Mouse (Mus musculus) mature B cell (primary cell): ENCODE results near the gene Rassf3.

Experiments used
- in situ Hi-C: fragments of 300-500 bp; cut with MboI; formaldehyde crosslinking; loops from 2 replicates; pipeline ENCODE4 v1.14.3; 2019

Gene Rassf3

DNA sequence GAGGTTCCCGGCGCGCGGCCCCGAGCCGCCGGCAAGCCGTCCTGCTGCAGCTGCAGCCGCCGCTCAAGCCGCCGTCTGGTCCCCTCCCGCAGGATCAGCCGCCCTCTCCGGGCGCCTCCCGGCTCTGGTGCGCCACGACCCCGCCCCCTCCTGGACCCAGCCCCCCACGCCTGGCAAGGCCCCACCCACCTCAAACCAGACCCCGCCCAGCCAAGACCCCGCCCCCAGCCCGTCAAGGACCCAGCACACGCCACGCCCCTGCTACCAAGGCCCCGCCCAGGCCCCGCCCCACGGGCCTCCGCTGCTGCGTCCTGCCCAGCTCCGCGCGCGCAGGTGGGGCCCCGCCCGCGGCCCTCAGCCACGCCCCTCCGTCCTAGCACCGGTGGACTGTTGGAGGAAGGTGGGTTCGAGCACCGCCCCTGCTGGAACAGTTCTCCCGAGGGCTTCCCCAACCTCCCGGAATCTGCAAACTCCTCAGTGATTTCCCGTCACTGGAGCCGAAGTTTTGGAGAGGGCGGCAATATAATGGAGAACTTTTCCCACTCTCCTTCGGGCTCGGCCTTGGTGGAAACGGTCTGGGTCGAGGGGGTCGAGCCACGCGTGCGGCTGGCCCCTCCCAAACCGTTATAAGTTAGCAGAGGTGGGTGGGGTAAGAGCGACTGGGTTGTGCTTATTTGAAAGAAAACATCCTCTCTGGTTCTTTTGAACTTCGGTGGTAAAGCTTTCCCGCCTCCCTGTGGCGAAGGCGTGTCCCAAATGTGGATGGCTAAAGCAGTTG lies at the start of gene Rassf3:
TSS of gene Rassf3 (minus strand) at position 158 of the 778 bp plus-strand sequence.
- in situ Hi-C loops, result no loop called here

DNA sequence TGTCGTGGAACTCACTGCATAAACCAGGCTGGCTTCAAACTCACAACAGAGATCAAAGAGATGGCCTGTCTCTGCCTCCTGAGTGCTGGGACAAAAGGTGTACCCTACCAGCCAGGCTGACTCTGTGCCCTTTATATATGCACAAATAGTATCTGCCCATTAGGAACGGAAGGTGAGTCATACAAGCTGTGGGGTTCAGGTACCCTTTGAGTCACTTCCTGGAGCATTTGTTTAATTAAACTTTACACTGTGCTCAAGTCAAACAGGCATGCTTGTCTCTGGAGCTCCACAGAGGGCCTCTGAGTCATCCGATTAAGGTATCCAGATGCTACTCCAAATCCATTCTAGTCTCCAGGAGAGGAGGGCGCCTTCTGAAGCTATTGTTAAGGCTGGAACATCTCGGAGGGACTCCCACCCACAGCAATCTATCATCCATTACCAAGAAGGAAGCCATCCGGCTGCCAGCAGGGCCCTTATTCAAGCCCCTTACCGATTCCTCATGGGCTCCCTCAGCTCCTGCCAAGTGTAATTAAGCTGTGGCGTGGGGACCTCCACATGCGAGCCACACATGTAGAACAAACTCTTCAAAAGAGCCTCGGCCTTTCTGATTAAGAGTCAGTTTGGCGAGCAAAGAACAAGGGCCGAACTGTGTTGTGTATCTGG lies 44.9 kb upstream of the Rassf3 start:
- in situ Hi-C loops, result no loop called here

DNA sequence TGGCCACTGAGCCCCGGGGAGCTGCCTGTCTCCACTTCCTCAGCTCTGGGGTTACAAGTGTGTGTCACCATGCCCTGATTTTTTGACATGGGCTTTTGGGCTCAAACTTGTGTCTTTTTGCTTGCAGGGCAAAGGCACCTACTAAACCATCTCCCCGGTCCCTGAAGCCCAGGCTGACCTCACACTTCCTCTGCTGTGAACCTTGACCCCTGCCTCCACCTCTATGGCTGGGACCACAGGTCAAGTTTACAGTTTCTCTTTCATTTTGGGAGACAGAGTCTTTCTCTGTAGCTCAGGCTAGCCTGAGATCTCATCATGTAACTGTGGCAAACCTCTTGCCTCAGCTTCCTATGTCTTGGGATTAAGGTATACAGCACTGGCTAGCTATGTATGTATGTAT lies 43.6 kb upstream of the Rassf3 start:
- in situ Hi-C loops, result no loop called here

DNA sequence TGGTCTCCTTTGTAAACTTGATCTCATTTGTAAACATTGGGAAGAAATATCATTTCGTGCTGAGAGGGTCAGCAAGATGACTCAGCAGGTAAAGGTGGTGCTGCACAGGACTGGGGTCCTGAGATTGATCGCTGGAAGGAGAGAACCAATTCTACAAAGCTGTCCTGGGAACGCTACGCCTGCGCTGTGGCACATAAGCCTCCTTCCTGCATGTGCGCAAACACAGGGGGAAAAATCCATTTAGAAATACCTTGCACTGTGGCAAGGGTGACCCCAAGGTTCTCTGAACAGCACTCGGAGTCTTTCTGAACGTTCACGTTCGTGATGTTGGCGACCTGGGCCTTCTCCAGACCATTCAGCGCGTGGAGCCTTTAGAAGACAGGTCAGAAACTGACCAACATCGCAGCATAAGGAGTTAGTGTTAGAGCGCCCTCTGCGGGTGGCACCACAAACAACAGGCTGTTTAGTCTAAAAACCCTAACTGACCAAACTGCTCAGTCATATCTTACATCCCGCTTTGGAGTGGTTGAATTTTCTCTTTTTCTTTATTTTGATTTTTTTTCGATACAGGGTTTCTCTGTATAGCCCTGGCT lies 40.0 kb upstream of the Rassf3 start:
- in situ Hi-C loops, result no loop called here

DNA sequence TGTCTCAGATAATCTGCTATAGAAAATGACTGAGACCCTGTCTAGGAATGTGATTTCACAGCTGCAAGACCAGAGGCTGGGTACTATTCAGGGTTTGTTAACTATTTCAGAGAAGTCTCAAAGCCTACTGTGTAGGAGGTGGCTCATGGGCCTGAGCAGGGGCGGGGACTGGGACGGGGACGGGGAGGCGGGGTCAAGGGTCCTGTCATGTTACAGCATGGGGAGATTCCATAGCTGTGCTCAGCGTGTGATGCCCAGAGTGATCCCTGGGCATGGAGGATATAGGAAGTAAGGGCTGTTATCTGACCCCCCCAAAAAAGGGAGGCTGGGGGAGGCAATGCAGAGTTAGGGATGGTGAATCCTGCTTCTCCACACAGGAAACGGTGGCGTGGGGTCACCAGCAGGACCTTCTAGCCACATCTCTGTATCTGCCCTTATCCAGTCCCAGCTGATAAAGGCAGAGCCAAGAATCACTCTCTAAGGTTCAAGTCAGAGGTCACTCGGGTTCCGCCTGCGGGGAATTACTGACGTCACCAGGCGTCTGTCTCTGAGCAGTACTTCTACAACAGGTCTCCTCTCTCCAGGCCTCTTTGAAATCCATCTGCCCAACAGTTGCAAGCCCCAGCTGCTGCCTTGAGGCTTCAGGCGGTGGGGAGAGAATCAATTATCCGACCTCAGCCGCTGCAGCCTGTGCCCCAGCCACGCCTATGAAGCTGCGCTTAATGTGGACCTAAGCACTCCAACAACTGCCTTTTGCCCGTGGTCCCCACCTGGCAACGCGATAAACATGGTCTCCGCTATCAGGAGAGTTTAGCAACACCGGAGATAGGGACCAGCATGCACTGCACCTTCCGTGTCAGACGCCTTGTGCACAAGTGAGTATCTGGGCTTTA lies 33.9 kb upstream of the Rassf3 start:
- in situ Hi-C loops, result loop anchor here (5.0 kb wide), 1 partner anchor 88 kb away; no protein-coding TSS in a partner anchor

DNA sequence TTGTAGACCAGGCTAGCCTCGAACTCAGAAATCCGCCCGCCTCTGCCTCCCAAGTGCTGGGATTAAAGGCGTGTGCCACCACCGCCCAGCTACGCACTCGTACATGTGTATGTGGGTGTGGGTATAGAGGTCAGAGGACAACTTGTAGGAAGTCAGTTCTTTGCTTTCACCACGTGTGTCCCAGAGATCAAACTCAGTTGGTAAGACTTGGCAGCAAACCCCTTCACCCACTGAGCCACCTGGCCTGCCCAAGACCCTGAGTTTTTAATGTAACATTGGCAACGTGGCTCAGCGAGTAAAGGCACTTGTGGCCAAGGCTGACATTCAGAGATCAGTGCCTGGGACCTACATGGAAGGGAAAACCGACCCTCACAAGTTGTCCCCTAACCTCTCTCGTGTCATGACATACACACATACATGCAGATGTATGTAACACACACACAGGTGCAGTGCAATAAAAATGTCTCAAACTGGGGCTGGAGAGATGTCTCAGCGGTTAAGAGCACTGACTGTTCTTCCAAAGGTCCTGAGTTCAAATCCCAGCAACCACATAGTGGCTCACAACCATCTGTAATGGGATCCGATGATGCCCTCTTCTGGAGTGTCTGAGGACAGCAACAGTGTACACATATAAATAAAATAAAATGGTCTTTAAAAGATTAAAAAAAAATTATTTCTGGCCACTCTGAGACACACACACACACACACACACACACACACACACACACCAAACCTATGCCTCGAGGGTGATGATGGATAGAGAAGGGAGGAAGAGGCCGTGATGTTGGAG lies 31.8 kb upstream of the Rassf3 start:
- in situ Hi-C loops, result loop anchor here (5.0 kb wide), 1 partner anchor 86 kb away; no protein-coding TSS in a partner anchor

DNA sequence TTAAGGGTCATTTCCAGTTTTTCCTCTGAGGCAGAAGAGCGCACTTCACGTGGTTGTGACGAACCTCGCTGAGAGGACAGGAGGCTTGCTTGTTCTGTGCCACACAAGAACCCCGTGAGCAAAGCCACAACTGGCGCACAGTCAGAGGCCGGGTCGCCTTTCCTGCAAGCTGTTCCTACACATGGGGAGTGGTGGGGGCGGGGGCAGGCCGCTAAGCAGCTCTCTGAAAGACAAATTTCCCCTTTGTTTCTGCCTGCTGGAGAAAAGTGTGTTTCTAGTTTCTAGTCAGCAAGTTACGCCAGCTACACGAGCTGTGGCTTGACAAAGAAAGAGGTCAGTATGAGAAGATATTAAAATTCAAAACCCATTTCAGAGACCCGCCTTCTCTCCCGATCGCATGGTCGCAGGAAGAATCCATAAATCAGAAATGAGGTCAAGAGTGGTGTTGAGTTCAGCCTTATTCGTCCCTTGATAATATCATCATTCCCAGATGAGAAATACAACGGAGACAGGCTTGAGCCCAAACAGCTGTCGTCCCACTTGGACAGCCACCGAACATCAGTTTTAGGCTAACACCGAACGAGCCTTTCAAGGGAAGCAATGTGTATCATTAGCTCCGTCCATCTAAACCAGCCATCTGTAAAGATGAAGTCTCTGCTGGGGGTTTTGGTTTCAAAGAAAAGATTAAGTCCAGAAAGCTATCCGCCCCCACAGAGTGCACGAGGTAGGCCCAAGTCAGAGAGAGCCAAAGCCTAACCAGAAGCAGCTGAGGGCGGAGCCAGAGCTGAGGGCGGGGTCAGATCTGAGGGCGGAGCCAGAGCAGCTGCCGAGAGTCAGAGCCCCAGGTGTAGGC lies 30.8 kb upstream of the Rassf3 start:
- in situ Hi-C loops, result loop anchor here (5.0 kb wide), 1 partner anchor 85 kb away; no protein-coding TSS in a partner anchor

DNA sequence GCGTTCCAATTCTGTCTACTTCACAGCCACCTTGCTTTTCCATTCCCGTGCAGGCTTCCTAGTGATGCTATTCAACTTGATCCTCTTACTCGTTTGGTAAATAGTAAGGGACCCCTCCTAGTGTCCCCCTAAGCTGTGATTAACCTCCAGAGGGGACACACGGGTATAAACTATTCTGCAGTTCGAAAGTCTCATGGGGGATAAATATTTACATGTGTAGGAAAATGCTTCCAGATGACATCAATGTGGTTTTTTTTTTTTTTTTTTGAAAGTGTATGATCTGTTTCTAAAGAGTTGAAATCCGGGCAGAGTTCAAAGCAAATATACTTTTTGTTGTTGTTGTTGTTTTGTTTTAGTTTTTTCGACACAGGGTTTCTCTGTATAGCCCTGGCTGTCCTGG lies 29.8 kb upstream of the Rassf3 start:
- in situ Hi-C loops, result loop anchor here (5.0 kb wide), 1 partner anchor 84 kb away; no protein-coding TSS in a partner anchor

DNA sequence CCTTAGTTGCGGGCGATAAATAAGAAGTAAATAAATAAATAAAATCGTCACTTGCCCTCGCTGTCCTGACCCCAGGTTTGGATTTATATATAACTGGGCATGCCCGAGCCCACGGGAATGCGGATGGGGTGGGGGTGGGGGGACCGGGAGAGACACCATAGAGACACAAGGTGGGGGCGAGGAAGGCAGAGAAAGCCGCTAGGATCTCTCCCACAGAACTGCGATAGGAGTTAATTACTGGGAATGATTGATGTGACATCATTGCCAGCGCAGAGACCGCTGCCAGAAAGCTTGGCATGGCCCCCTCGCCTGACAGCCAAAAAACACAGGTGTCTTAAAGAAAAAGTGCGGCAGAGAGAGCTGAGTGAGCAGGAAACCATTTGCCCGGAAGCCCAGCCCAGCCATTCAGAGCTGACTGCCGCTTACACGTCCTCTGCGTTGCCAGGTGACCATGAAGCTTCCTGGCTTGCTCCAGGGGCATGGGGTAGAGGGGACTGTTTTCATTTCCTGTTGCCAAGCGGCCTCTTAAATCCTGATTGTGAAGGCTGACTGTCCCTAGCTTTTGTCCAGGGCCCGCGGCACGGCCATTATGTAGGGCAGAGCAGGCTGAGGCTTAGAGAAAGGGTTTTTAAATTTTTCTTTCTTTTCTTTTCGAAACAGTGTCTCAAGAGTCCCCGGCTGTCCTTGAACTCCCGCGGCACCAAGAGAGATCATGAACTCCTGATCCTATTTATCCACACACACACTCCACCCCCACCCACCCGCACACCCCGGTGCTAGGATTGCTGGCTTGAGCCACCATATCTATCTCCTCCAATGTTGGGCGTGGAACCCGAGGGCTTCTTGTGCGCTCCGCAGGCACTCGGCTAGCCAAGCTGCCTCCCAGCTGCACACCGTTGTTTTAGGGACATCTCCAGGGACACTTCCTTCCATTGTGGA lies 29.1 kb upstream of the Rassf3 start:
- in situ Hi-C loops, result loop anchor here (5.0 kb wide), 1 partner anchor 83 kb away; no protein-coding TSS in a partner anchor

DNA sequence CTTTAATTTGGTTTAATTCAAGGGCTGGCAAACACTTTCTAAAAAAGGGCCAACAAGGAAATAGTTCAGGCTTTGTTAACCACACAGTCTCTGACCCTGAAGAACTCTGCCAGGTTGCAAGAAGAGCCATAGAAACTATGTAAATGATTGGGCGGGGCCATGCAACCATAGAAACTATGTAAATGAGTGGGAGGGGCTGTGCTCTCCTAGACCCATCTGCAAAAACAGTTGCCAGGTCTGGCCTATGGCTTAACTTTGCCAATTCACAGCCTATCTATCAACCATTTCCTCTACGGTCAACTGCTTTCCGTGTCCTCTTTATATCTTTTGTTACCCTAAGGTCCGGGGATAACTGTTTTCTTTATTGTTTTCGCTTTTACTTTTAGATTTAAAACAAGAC lies 25.0 kb upstream of the Rassf3 start:
- in situ Hi-C loops, result no loop called here

DNA sequence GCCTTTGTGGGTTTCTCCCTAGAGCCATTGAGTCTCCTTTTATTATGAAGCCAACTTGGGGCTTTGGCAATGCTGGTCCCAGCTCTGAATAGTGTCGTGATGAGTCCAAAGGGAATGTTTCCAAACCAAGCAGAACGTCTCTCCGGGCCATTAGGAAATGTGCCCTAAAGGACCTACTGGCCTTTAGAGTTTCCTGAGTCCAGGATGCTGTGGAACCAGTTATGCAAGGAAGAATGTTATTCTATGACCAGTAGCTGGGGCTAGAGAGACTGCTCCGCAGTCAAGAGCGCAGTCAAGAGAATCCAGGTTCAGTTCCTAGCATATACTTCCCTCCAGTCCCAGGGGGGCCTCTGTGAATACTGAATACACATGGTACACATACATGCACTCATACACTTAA lies 23.9 kb upstream of the Rassf3 start:
- in situ Hi-C loops, result no loop called here

DNA sequence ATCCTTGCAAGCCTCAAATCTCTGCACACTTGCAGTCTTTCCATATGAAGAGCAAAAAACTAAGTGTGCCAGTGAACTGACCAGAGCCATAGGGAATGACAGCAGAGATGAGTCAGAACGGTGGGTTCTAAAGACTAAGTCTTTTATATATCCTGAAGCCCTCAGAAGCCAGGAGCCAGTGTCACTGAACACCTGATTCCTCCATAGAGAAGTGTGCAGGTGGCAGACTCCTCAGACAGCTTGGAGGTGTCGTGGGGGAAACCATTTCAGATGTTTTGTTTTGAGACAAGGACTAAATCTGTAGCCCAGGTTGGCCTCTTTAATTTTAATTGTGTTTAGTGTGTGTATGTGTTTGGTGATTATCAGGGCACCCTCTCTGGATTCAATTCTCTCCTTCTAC lies 22.9 kb upstream of the Rassf3 start:
- in situ Hi-C loops, result no loop called here

DNA sequence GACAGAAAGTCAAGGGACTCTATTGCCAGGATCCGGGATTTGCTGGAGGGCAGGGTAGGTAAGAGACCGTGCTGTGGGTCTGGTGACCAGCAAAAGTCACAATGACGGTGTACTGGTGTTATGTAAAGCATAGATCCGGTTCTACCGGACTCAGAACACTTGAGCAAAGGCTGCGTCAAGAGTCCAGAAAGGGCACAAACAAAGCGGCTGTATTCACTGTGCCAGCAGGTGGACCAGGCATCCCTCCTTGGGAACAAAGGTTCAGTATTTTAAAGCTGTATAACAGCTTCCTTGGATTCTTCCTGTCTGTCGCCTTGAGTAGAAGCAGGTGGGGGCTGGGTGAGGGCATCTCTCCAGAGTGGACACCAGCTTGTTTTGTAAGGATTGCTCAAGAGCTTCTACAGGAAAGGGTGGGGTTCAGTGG lies 22.3 kb upstream of the Rassf3 start:
- in situ Hi-C loops, result no loop called here

DNA sequence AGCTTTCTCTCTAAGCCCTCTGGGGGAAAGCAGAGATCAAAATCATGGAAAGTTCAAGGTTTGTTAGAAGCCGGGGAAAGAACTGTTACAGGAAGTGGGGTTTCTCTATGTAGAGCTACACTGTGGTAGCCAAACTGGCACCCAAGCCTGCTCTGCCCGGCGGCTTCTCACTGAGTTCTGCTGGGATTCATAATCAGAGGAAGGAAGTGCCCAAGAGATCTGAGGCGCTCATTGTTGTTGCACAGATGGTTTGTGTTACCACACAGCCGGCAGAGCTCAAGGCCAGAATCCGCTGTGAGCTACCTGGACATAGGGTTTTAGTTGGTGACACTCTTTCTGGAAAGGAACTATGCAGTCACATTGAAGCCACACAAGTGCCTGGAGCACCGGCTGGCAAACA lies 21.8 kb upstream of the Rassf3 start:
- in situ Hi-C loops, result no loop called here

DNA sequence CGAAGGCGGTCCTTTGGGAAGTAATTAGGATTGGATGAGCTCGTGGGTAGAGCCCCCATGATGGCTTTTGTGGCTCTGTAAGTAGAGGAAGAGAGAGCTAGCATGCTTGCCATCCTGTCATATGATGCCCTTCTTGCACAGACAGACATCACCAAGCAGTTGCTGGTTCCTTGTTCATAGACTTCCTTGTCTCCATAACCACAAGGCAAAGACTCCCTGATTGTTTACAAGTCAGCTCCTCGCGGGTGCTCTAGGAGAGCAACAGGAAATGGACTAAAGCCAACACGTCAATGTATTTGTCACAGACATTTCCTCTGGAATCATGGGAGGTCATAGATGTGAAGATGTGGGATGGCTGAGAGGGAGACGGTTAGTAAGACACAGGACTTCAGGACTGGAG lies 20.5 kb upstream of the Rassf3 start:
- in situ Hi-C loops, result no loop called here

DNA sequence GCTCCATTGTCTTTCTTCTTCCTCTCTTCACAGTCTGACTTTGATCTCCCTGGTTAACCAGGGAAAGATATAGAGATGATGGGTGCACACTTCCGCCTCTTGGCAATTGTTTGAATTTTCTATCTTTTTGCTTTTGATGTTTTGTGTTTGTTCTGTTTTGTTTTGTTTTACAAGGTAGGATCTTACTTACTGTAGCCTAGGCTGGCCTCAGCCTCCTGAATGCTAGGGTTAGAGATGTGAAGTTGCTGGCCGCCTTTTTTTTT lies 17.9 kb upstream of the Rassf3 start:
- in situ Hi-C loops, result no loop called here

DNA sequence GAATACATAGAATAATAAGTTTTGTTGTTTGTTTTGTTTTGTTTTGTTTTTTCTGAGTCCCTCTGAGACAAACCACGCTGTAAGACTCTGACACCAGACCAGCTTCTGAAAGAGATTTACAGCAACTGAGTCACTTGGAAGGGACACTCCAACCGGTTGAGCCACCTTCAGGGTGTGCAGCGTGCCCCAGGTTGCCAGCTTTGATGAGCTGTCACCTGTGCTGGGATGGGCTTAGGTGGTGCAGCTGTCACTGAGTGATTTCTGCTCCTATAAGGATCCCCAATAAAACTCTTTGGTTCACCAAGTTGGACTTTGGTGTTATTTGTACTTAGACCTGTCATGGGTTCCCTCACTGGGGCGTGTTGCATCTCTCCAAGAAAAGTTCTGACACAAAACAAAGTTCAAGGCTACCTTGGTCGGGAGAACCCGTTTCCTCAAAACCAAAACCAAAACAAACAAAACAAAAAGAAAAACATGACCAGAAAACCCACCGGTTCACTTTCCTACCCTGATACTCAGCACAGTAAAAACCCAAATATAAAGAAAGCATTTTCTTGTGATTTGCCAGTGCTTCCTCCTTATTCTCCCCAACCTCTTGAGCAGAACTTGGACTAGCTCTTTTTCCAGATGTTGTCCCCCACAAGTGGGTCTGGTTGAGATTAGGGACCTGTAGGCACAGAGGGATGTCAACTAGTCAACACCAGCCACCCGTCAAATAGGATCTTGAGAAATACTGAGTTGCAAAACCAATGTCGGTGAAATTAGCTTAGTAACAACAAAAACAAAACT lies 17.4 kb upstream of the Rassf3 start:
- in situ Hi-C loops, result no loop called here

DNA sequence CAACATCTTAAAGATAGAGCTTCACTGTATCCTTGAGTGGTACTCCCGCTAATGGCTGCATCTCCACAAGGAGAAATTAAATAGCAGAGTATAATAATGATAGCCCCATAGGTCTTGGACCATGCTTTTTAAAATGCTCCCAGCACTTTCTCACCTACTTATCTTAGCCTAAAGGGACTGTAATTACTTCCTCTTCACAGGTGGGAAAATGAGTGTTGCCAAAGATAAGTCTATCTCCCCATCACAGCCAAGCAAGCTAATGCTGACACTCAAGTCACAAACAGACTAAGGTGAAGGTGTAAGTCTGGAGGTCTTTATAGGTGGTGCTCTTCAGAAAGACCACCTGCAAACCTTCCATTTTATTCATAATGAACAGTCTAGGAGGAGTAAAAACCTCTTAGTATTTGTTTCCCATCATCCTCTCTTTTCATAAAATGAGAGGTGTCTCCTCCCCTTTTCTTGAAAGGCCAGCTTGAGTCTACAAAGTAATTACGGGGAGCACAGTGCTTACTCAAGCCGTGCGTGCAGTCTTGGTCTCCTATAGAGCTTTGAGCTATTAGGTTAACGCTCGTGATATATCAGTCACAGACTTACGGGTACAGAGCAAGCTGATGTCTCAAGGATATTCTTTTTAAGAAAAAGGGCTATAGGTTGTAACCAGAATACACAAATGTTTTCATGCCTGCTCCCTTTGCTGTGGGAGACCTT lies 16.6 kb upstream of the Rassf3 start:
- in situ Hi-C loops, result no loop called here
